Mouse (Mus musculus) adrenal gland, postnatal 25 days (tissue): ENCODE data around the gene 4933402N03Rik. TPM values are rescaled to one million over a fixed set of nuclear protein-coding genes. Genes with fewer than 3 reads are reported as not detected.
A peak's percentile ranks its signal among the peaks of the same experiment; 100 is the strongest.

Source experiments
- DNase-seq: peaks from one replicate; pipeline ENCODE4 v3.0.0; 2021; ENCODE audit warnings: mixed read lengths
- long read RNA-seq: library from polyadenylated mRNA; stranded (forward); transcript quantifications from one replicate; pipeline ENCODE4 v2.0.0, GENCODE M21; 2021
- total RNA-seq: library from RNA; stranded (reverse); gene quantifications from 2 replicates; pipeline ENCODE4 v1.2.3, GENCODE M21; 2021

4933402N03Rik gene
- not detected in 2 replicates for total RNA-seq
- long read RNA-seq = 0 reads

DNA sequence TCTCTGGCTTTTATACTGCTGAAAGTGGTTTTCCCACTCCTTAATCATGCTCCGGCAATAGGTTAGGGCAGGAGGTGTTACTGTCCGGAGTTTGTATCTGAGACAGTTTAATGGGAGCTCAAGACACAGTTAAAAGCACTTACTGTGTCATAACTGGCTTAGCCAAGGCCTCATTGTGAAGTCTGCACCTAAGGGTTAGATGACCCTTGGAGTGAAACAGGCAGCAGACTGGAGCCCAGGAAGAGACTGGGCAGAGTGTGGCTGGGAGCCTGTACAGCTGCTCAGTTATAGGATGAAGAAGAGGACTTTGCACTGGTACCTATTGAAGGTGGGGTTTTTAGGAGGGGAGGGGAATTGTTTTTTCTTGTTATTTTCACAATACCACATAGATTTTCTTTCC, at the start of gene 4933402N03Rik:
Gene 4933402N03Rik (minus strand): TSS at position 101 of the 400 bp plus-strand sequence.
- DNase-seq = no peak

DNA sequence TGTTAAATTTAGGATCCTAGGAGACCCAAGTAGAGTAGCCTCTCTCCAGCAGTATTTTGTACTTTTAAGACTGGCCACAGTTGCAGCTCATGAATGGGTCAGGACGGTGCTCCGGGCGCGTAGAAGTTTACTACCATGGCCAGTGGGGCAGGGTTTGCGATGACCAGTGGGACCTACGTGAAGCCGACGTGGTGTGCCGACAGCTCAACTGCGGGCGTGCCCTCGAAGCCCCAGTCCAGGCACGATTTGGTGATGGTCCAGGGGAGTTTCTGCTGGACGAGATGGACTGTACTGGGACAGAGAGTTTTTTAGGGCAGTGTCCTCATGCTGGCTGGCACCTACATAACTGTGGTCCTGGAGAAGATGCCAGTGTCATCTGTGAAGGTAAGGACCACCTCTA, 41.9 kb upstream of the 4933402N03Rik start:
- no peak for DNase-seq

DNA sequence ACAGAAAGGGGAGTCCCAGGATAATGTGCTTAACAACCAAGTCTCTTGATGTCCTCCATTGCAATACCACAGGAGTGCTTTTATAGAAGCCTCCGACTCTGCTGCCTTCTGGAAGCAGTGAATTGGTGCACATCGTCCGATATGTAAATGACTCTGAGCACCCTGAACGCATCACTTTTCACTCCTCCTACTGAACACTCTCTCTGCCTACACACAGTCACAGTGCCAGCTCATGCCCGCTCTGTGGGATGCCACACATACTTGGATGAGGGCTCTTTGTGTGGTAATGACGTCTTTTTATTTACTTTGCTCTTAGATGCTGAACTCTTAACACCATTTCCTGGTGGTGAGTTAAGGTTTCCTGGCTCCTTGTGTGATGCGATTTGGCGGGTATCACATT, 40.9 kb upstream of the 4933402N03Rik start:
- no peak for DNase-seq

DNA sequence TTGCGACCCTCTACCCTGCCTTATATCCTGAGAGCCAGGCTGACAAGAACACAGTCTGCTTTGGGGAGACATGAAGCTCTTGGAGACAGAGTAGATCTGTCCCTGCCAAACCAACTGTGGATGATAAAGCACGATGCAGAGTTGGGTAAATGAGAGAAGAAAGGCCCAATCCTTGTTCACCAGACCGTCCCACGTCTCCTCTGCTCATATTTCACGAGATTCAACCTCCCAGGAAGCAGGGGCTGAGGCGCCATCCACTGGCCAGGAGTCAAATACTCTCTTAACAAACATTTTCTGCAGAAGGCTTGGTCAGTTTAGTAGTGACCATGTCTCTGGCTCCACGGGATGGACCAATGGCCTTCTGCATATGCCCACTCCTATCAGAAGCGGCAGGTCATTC, 38.2 kb upstream of the 4933402N03Rik start:
- no peak for DNase-seq

DNA sequence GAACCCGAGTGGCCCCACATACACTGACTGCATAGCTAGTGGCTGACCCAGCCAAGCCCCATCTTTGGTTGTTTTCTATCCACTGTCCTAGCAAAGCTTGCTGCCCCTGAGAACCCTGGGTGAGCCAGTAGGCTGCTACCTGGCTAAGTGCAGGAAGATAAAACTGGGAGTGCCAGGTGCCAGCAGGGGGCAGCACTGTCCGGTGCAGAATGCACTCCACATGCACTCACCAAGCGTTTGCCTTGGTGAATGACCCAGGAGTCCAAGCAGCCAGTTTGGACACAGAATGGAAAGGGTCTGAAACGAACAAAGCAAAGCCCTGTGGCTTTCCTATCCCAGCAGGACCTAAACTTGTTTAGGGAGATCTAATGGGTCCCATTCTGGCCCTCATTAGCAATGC, 36.6 kb upstream of the 4933402N03Rik start:
- peak; percentile 51 for DNase-seq

DNA sequence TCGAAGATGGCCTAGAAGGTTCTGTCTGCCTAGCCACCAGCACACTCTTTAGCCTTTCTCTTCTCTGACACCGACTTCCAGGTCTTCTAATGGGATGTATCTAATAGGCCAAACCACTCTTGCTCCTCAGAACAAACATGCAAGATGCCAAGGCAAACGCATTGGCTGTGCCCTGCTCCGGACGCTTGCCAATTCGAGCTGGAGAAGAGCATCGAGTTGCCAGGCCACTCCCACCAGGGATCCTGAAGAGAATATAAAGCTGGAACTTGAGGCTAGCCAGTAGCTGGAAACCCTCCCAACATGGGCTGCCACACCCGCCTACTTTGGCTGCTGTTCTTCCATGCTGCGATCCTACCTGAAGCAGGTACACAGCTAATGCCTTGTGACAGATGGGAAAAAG, 28.0 kb upstream of the 4933402N03Rik start, which contains the start of gene 5430419D17Rik:
Gene 5430419D17Rik (plus strand): TSS at position 282 of the 400 bp plus-strand sequence.
- DNase-seq = no peak

DNA sequence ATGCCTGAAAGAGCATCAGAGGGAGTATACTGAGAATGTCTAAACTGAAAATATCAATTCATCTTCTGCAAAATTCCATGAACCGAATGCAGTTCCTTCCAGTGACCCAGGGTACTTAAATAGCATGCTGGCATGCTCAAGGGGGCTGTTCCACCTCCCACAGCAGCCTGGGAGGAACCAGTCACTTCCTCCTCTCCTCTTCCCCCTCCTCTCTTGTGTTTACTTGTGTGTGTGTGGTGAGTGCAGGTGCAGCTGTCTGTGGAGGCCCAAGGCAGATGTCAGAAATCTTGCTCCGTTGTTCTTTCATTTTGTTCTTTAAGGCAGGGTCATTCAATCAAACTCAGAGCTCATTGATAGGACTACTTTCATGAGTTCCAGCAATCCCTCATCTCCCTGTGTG, 23.0 kb upstream of the 4933402N03Rik start:
- DNase-seq = no peak

DNA sequence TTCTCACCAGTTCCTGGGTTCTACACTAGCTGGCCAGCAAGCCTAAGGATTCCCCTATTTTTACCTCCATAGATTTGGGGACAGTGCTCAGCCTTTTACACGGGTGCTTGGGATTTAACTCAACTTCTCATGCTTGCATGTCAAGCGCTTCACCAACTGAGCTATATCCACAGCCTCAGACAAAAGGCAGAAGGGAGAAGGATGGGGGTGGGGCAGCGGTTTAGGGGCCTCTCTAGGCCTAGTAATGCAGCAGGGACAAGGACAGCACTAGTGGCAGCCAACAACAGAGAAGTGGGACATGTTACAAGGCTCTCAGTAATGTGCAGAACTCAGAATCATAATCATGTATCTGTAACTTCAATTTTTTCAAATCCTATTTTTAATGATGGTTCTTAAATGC, 21.7 kb upstream of the 4933402N03Rik start:
- no peak for DNase-seq

DNA sequence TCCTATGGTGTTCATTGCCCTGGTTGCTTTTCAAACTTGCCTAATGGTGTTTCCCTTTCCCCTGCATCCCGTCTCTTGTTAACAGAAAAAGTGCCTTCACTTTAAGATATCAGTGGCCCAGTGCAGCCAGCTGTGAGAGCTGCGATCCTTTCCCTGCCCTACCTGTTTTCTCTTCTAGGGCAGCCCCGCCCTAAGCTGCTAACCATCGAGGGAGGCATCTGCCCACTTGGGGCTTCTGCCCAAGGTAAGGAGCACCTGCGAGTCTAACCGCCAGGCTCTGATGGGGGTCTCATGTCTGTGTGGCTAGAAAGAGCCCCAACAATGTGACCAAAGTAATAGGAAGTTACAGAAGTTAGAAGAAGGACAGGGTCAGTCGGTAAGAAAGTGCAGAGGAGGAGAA, 16.1 kb upstream of the 4933402N03Rik start:
- DNase-seq = no peak

DNA sequence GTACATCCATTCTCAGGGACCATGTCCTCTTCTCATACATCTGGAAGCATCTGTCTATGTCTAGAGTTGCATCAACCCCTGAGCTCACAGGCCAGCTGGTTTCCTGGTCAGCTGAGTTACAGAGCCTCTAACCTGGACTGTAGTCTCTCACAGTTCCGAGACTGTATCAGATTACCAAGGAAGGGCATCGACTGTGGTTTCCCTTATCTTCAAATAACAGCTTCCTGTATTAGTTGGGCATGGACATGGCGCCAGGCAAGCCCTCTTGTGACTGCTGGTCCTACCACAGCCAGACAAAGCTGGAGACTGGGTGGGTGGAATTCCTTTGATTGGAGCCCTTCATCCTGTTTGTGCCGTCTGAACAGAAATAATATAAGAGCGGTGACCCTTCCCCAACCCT, 6.9 kb upstream of the 4933402N03Rik start:
- DNase-seq = no peak

DNA sequence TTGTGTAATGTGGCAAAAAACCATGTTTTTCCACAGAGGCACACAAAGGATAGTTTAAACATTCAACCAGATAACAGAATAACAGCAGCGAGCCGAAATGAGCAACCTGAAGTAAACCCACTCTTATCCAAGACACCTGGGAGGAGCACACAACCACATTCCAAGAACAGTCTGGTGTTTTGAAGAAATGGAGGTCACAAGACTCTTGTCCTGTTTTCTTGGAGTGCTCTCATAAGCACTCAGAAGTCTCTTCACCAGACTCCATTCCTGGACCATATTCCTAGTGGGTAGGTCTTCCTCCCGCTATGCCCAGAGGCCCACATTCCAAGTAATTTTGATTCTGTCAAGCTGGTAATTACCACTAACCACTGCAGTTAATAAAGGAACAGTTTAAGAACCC, 4.1 kb upstream of the 4933402N03Rik start:
- no peak for DNase-seq

DNA sequence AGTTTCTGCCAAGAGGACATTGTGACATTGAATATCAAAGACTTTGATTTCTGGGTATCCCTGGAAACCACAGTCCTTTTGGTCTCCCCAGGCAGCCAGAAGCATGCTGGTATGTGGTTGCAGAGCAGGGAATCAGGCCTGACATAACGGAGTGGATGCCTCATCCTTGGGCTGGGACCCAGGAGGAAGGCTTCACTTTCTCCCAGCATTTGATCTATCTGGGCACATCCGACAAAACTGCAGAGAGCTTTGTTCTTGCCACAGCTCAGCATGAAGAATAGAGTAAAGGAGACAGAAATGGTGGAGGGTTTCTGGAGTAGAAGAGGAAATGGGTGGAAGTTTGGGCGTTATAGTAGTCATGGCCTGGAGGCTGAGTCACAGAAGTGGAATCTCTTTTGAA, 12.9 kb downstream of the 4933402N03Rik start:
- no peak for DNase-seq

DNA sequence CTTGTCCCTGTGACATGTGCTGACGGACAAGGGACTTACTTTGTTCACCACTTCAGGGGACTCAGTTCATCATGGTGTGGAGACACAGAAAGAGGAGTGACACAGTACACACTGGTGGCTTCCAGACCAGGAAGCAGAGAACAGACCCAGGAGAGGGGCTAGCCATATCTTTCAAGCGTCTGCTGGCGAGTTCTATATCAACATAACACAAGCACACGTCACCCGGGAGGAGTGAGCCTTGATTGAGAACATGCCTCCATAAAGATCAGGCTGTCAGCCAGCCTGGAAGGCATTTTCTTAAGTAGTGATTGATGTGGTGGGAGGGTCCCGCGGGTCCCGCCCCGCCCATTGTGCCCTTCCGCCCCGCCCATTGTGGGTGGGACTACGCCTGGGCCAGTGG, 16.1 kb downstream of the 4933402N03Rik start:
- no peak for DNase-seq

DNA sequence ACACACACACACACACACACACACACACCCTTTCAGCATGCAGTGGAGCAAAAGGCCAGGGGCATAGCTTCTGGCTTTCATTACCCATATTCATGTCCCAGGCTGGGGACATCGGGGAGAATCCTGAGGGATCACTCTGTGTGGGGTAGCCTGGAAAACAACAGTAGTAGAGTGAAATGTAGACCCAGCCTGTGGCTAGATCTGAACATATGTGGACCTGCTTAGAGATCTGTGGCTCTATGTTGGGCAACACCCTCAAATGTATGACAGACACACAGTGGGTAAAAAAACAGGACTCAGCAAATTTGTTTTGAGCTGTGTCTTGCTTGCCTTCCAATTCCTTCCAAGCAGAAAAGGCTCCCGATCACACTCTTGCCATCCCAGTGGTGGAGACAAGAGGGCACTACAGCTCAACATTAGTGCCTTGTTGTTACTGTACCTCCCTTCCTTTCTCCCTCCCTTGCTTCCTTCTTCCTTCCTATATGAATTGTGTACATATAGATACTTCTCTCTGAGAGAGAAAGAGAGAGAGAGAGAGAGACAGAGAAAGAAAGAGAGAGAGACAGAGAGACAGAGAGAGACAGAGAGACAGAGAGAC, 23.8 kb downstream of the 4933402N03Rik start:
- no peak for DNase-seq

DNA sequence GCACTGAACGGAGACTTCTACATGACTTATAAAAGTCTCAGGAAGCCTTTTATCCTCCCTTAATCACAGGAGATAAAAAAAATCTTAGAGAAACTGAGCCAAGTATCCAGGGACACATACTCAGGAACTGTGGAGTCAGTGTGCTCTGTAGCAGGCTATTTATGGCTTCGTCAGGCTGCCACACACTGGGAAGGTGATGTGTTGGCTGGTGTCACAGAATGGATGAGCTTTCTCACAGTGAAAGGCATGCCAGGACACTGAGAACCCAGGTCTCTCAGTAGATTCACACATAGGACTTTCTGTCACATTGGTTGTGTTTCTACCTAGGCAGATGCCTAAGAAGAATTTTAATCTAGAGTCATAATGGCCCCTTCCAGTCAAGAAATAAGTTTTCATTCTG, 31.7 kb downstream of the 4933402N03Rik start:
- DNase-seq = no peak

DNA sequence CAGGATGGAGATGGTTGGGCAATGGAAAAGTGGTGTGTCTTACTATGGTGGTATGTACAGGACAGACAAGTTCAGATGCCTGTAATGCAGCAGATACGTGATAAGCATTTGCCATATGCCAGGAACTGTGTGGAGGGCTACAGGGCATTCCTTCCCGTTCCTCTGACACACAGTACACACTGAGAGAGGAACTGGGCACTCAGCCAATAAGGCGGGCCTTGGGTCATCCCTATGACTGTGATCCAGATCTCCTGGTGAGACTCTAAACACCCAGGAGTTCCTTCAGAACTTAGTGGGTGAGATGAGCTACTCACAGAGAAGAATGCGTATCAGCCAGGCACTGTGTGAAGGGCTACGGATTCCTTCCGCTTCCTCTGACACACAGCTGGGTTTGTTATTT, 32.4 kb downstream of the 4933402N03Rik start:
- peak; percentile 21 for DNase-seq

DNA sequence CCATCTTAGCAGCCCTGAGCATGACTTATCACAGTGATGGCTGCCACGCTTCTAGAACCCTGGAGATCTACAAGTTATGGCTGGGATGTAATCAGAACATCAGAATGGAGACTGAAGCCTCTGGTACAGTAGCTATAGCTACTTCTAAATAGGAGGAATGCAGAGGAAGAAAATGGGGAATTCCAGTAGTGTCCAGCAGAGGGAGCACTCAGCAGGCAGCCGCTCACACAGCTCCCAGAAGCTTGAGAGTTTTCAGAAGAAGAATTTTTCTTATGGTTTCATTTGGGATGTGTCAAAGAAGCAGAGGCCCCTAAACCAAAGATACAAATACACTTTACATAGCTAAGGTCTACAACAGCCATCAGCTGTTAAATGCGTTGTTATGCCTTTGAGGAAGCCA, 33.6 kb downstream of the 4933402N03Rik start:
- peak; percentile 18 for DNase-seq

Other genes starting within 250 kb of the 4933402N03Rik start
- 38.3 and 45.7 TPM in 2 replicates for gene Htra1, start 210.2 kb downstream of the 4933402N03Rik start, total RNA-seq
- gene Dmbt1, start 114.3 kb downstream of the 4933402N03Rik start, total RNA-seq = not detected in 2 replicates
- gene 5430419D17Rik, start 28.1 kb upstream of the 4933402N03Rik start, total RNA-seq = not detected in 2 replicates
- gene Cuzd1, start 176.0 kb upstream of the 4933402N03Rik start, total RNA-seq = not detected in 2 replicates
- not detected in 2 replicates for gene Fam24b, start 183.2 kb upstream of the 4933402N03Rik start, total RNA-seq
- gene Fam24a, start 187.6 kb upstream of the 4933402N03Rik start, total RNA-seq = not detected in 2 replicates
- gene 2310057M21Rik, start 216.4 kb upstream of the 4933402N03Rik start, total RNA-seq = 10.3 and 14.3 TPM in 2 replicates
- gene Pstk, start 224.8 kb upstream of the 4933402N03Rik start, total RNA-seq = 22.7 and 31.2 TPM in 2 replicates